Mouse (Mus musculus) lung, adult 2 months (tissue): Measurements from ENCODE around the gene Dmrtc2. TPM values are rescaled to one million over a fixed set of nuclear protein-coding genes. Genes with fewer than 3 reads are reported as not detected.
A peak's percentile ranks its signal among the peaks of the same experiment; 100 is the strongest.

Experiments used
- DNase-seq: peaks from one replicate; pipeline ENCODE4 v3.0.0; 2022
- H3K4me1 ChIP-seq: fragments of 200-500 bp; 2 replicates; pipeline ENCODE4 v1.6.1; 2011; ENCODE audit warnings: low read length; ENCODE audit not compliant: control insufficient read depth, insufficient read depth
- H3K4me3 ChIP-seq: fragments of 200-500 bp; replicated peaks from 2 replicates; pipeline ENCODE3; 2011; ENCODE audit warnings: low read depth, mild to moderate bottlenecking, control low read depth, low read length; ENCODE audit errors: extremely low read depth
- CTCF ChIP-seq: fragments of 200-500 bp; IDR thresholded peaks from 2 replicates; pipeline ENCODE4 v1.5.1; 2011; ENCODE audit warnings: mild to moderate bottlenecking, low read length, control low read depth; ENCODE audit not compliant: insufficient read depth
- POLR2A ChIP-seq: fragments of 200-500 bp; IDR thresholded peaks from 2 replicates; pipeline ENCODE4 v1.6.1; 2011; ENCODE audit warnings: low read depth, mild to moderate bottlenecking, control low read depth, low read length, borderline replicate concordance; ENCODE audit errors: extremely low read depth
- WGBS: fragments of 180-500 bp; shearing (Covaris S2); methylation state at CpG from one replicate; pipeline ENCODE4 v1.1.7; 2018; 5-methylcytosine and 5-hydroxymethylcytosine counted together
- polyA plus RNA-seq: library from polyadenylated mRNA; depleted of rRNA; stranded (reverse); fragments of >200 nt; gene quantifications from 2 replicates; pipeline ENCODE4 v1.2.3, GENCODE M21; 2012; rRNA removed

The Dmrtc2 gene
- polyA plus RNA-seq, 1 experiment, result not detected

DNA sequence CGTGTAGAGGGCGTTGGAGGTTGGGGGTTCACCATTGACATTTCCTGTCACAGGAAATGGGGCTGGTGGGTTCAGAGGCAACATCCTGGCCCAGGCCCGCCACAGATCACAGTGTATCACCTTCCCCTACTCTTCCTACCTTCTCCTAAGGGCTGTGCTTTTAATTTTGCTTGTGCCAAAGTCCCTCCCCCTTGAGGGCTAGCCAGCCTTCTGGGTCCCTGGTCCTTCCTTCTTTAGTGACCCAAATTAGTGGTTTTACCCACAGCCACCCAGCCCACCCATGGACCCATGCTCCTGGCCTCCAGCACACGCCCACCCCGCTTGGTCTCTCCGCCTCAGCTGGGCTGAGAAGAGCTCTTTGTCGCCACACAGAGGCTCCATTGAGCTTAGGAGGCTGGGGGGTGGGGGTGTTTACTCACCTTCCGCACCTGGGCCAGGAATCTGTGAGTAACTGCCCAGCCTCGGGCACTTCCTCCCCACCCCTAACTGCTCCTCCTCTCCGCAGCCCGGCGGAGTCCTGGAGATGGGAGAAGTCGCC, 37.4 kb downstream of the Dmrtc2 start:
- Histone ChIP-seq H3K4me3 (peak overlapping the region; percentile 25), H3K4me1 (peaks cover 20% of the 10 kb centered on the region)
- 25% methylated on average over 13 of the region's 13 CpGs for WGBS
- DNase-seq, result peak; percentile 55
- 0 out of 2 replicates have a peak, but pooled peaks have one; percentile 6 for TF ChIP-seq POLR2A
- TF ChIP-seq CTCF, result no peak

DNA sequence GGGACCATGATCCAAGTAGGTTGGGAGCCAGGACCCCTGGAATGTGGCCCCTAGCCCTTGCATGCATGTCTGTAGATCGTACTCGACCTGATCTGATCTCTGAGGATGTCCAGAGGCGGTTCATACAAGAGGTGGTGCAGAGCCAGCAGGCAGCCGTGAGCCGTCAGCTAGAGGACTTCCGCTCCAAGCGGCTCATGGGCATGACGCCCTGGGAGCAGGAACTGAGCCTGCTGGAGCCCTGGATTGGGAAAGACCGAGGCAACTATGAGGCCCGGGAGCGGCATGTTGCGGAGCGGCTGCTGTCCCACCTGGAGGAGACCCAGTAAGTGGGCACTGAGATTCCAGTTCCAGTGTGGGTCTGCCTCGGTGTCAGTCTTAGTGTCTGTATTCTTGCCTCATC, 42.6 kb downstream of the Dmrtc2 start:
- DNase-seq, result no peak
- Histone ChIP-seq H3K4me1 (no peaks in the 10 kb centered on the region), H3K4me3 (no peak overlapping the region)
- no peak for TF ChIP-seq CTCF
- TF ChIP-seq POLR2A, result no peak
- 81% methylated on average over 14 of the region's 14 CpGs for WGBS

DNA sequence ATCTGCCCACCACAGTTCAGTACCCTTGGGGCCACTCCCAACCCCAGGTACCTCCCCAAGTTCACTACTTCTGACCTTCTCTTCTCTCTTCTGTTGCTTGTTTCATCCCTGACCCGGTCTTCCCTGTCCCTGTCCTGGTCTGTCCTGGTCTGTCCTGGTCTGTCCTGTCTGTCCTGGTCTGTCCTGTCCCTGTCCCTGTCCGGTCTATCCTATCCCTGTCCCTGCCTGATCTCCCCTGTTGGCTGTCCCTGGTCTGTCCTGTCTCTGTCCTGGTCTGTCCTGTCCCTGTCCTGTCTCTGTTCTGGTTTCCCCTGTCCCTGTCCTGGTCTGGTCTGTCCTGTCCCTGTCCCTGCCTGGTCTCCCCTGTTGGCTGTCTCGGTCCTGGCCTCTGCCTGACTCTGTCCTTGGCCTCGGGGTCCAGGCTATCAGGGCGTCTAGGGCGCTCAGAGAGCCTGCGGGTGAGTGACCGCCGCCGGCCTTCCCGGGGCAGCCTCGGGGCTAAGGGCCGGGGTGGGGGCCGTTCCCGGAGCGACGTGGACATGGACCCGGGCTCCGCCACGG, 49.0 kb downstream of the Dmrtc2 start:
- no peak overlapping the region for H3K4me3 ChIP-seq
- no peaks in the 10 kb centered on the region for H3K4me1 ChIP-seq
- 90% methylated on average over 20 of the region's 20 CpGs for WGBS
- no peak for TF ChIP-seq POLR2A
- no peak for TF ChIP-seq CTCF
- no peak for DNase-seq

GRCm38 (mm10) chr7:24919728-24920127, 49.9 kb downstream of the Dmrtc2 start:
- Histone ChIP-seq H3K4me1 (no peaks in the 10 kb centered on the region), H3K4me3 (no peak overlapping the region)
- DNase-seq, result no peak
- no peak for TF ChIP-seq CTCF
- TF ChIP-seq POLR2A, result no peak
- 80% methylated on average over 9 of the region's 9 CpGs for WGBS

Other genes starting within 250 kb of the Dmrtc2 start
- gene Lypd3, start 233.5 kb upstream of the Dmrtc2 start, polyA plus RNA-seq, result 0.07 and 63.0 TPM in 2 replicates
- gene Tex101, start 193.4 kb upstream of the Dmrtc2 start, polyA plus RNA-seq, result 0.18 TPM in 1 of 2 replicates, not detected in the other
- not detected in 2 replicates for gene BC049730, start 160.8 kb upstream of the Dmrtc2 start, polyA plus RNA-seq
- gene Gm4763, start 143.1 kb upstream of the Dmrtc2 start, polyA plus RNA-seq, result not detected in 2 replicates
- gene Cd177, start 109.7 kb upstream of the Dmrtc2 start, polyA plus RNA-seq, result 2.8 and 5.2 TPM in 2 replicates
- 0.38 and 0.41 TPM in 2 replicates for gene Ceacam10, start 92.9 kb upstream of the Dmrtc2 start, polyA plus RNA-seq
- 2.2 and 2.4 TPM in 2 replicates for gene Gm9844, start 7.8 kb upstream of the Dmrtc2 start, polyA plus RNA-seq
- not detected in 2 replicates for gene Lypd4, start 116 bp upstream of the Dmrtc2 start, polyA plus RNA-seq
- gene Rps19, start 14.3 kb downstream of the Dmrtc2 start, polyA plus RNA-seq, result 429 and 452 TPM in 2 replicates
- 49.6 and 61.7 TPM in 2 replicates for gene Cd79a, start 27.3 kb downstream of the Dmrtc2 start, polyA plus RNA-seq
- gene Arhgef1, start 32.9 kb downstream of the Dmrtc2 start, polyA plus RNA-seq, result 360 and 365 TPM in 2 replicates
- not detected in 2 replicates for gene Gm4881, start 74.4 kb downstream of the Dmrtc2 start, polyA plus RNA-seq
- 806 and 948 TPM in 2 replicates for gene Rabac1, start 102.7 kb downstream of the Dmrtc2 start, polyA plus RNA-seq
- gene Atp1a3, start 135.9 kb downstream of the Dmrtc2 start, polyA plus RNA-seq, result 4.8 and 7.1 TPM in 2 replicates
- 28.5 and 31.1 TPM in 2 replicates for gene Grik5, start 202.3 kb downstream of the Dmrtc2 start, polyA plus RNA-seq
- gene Zfp574, start 202.5 kb downstream of the Dmrtc2 start, polyA plus RNA-seq, result 46.8 and 48.4 TPM in 2 replicates